Mouse (Mus musculus) liver, embryonic 14.5 days (tissue): ENCODE results near the gene 4930402H24Rik.

Source experiments
- CTCF ChIP-seq: IDR thresholded peaks from 2 replicates; pipeline ENCODE4 v1.5.1; 2016; ENCODE audit warnings: antibody characterized with exemption, low read depth, control low read depth
- EP300 ChIP-seq: IDR thresholded peaks from 2 replicates; pipeline ENCODE4 v1.6.1; 2016; ENCODE audit warnings: antibody characterized with exemption, low read depth

DNA sequence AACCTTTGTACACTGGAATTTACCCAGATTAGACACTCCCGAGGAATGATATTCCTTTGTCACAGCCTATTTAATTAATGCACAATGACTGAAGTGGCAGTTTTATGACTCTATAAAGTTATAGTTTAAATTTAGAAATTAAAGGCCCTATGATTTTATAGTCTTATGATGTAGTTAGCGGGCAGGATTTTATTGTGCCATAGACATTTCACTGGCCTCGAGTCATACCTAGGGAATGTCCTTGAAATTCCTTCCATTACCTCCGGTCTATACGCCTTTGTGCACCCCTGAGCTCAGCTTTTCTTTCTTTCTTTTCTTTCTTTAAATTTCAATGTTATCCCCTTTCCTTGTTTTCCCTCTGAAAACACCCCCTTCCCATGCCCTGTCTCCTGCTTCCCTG is 35.3 kb downstream of the 4930402H24Rik start:
- TF ChIP-seq EP300 (no peak), CTCF (no peak)
